Mouse (Mus musculus) stomach, postnatal 0 days (tissue): ENCODE data around the gene Zcchc24.

ENCODE experiments used
- CTCF ChIP-seq: IDR thresholded peaks from 2 replicates; pipeline ENCODE4 v1.5.1; 2016; ENCODE audit warnings: antibody characterized with exemption, low read depth, mild to moderate bottlenecking, moderate library complexity
- EP300 ChIP-seq: optimal IDR thresholded peaks from 2 replicates; pipeline ENCODE3; 2016; ENCODE audit warnings: antibody characterized with exemption

DNA sequence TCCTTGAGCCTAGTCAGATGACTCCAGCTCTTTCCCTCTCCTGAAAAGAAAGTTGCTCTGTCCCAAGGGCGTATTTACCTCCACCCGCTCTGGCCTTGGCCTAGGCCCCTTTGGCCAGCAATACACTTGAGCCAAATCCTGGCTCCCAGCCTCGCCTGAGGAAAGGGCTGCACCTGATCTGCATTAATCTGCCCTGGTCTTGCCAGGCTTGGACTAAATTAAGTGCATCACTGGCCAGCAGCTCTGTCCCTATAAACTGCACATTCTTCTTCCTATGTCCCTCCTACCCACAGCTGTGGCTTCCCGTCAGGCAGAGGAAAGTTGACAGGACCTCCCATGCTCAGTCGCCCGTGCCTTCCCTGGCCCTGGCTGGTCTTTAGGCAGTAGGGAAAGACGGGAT, 37.0 kb upstream of the Zcchc24 start:
- TF ChIP-seq CTCF (no peak), EP300 (no peak)
